Mouse (Mus musculus) adrenal gland, postnatal 0 days (tissue): ENCODE data around the gene Olfr1413. TPM values are rescaled to one million over a fixed set of nuclear protein-coding genes. Genes with fewer than 3 reads are reported as not detected.

ENCODE experiments used
- polyA plus RNA-seq: library from polyadenylated mRNA; unstranded; fragments of >200 nt; fragmentation: Nextera tagmentation; extraction: Ambion mirVana; gene quantifications from 2 replicates; pipeline ENCODE4 v1.2.1, GENCODE M21; 2015

Gene Olfr1413
- polyA plus RNA-seq, result not detected in 2 replicates

GRCm38 (mm10) chr1:92571022-92571421 lies at the start of gene Olfr1413:
Gene Olfr1413 (plus strand): TSS chr1:92571322.

DNA sequence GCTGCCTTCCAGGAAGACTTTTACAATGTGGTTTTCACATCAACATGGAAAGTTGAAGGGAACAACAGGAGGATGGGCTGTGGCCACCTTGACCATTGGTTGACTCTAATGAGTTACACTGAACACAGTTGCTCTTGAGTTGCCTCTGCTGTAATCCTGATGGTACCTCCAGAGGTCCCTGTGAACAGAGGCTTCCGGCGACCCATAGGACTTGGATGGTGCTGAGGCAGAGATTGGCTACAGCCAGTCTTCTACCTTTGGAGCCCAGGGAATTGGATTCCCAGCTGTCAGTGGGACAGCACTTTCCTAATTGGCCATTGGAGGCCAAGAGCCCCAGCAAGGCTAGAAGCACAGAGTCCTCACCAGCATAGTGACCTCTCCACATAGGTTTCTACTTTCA lies 14.4 kb downstream of the Olfr1413 start, which contains the start of gene Olfr1412:
TSS of gene Olfr1412 (plus strand) at position 301 of the 400 bp plus-strand sequence.

DNA sequence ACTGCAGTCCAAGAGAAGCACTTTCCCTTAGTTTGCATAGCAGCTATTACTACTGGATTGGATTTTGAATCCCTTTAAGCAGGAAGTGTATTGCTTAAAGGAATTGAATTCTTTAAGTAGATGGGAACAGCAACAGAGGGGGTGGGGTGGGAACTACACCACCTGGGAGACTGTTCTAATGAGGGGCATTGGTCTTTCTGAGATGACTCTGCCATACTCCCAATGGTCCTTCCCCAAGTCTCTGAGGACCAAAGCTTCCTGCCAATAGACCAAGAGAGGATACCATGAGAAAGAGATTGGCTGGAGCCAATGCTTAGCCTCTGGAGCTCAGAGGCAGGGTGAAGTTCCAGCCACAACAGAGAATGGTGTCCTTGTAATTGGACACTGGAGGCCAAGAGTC lies 23.0 kb downstream of the Olfr1413 start, which contains the start of gene Olfr1411:
TSS of gene Olfr1411 (plus strand) at position 301 of the 400 bp plus-strand sequence.

GRCm38 (mm10) chr1:92605482-92605881 lies 34.4 kb downstream of the Olfr1413 start, which contains the start of gene Olfr1410:
Gene Olfr1410 (plus strand): TSS chr1:92605782.

DNA sequence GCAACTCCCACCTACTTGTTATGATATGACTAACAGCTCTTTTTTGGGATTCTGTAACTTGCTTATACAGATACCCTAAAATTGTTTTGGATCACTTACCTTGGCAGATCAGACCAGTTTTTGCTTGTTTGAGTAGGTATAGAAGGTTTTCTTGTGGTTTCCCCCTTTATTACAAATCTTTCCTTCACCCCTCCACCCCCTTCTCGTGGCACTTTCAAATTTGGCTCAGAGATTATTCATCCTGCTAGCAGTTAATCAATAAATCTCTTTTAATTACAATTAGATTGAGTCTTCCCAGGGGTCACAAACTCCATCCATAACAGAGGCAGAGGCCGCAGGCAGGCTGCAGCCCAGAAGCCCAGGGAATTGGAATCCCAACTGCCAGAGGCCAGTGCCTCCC lies 46.4 kb downstream of the Olfr1413 start, which contains the start of gene Olfr12:
TSS of gene Olfr12 (plus strand) at position 301 of the 400 bp plus-strand sequence.

Other genes starting within 250 kb of the Olfr1413 start
- gene Ndufa10, start 97.5 kb upstream of the Olfr1413 start, polyA plus RNA-seq, result 133 and 210 TPM in 2 replicates
- not detected in 2 replicates for gene Olfr1416, start 86.2 kb upstream of the Olfr1413 start, polyA plus RNA-seq
- not detected in 2 replicates for gene Olfr1415, start 75.2 kb upstream of the Olfr1413 start, polyA plus RNA-seq
- gene Olfr1414, start 52.7 kb upstream of the Olfr1413 start, polyA plus RNA-seq, result not detected in 2 replicates
- not detected in 2 replicates for gene Olfr1412, start 14.5 kb downstream of the Olfr1413 start, polyA plus RNA-seq
- gene Olfr1411, start 23.1 kb downstream of the Olfr1413 start, polyA plus RNA-seq, result not detected in 2 replicates
- gene Olfr1410, start 34.5 kb downstream of the Olfr1413 start, polyA plus RNA-seq, result not detected in 2 replicates
- not detected in 2 replicates for gene Olfr12, start 46.5 kb downstream of the Olfr1413 start, polyA plus RNA-seq
- 744 and 1,302 TPM in 2 replicates for gene Cops9, start 70.7 kb downstream of the Olfr1413 start, polyA plus RNA-seq
- 0.19 TPM in 2 replicates for gene Otos, start 77.5 kb downstream of the Olfr1413 start, polyA plus RNA-seq